Mouse (Mus musculus): ENCODE results near the gene Iba57. TPM values are rescaled to one million over a fixed set of nuclear protein-coding genes. Genes with fewer than 3 reads are reported as not detected.

Iba57 gene
- polyA plus RNA-seq, 1 experiment from 2014 or later = 4.4 TPM

DNA sequence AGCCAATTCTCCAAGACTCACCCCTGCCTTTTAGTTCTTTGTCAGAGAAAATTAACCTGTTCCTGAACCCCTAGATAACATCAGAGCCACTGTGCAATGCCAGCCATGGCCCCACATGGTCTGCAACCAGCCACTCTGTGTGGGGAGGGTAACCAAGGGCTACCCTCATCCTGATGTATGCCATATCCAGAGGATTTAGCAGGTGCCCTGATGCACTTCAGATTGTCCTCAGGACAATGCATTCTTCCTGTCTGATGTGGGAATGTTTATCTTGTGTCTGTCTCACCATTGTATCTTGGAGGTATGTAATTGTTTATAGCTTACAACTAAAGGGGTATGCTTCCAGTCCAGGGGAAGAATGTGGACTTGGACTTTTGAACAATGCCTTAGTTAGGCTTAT is 32.7 kb upstream of the Iba57 start:
- Histone ChIP-seq H3K27me3 (no peaks in the 10 kb centered on the region), H3K9me3 (no peaks in the 10 kb centered on the region), H3K4me3 (no peak overlapping the region), H3K4me2 (replicated peaks) (no peak overlapping the region), H3K36me3 (peaks cover 19% of the 10 kb centered on the region), H3K27ac (no peak overlapping the region), H3K4me1 (peaks cover 5% of the 10 kb centered on the region), H3K9ac (no peak overlapping the region)
- no peak for ATAC-seq (ENCODE audit: low FRiP score, low read depth)

- 5% methylated on average over 16 of the region's 16 CpGs for WGBS
- peak within 1 kb of the TSS; percentile 90 for H3K27ac ChIP-seq
Observed at GRCm38 (mm10) chr11:59192059-59192386, 28.5 kb upstream of the Iba57 start, which contains the start of gene Guk1. Gene Guk1 (minus strand): TSS chr11:59192212.

DNA sequence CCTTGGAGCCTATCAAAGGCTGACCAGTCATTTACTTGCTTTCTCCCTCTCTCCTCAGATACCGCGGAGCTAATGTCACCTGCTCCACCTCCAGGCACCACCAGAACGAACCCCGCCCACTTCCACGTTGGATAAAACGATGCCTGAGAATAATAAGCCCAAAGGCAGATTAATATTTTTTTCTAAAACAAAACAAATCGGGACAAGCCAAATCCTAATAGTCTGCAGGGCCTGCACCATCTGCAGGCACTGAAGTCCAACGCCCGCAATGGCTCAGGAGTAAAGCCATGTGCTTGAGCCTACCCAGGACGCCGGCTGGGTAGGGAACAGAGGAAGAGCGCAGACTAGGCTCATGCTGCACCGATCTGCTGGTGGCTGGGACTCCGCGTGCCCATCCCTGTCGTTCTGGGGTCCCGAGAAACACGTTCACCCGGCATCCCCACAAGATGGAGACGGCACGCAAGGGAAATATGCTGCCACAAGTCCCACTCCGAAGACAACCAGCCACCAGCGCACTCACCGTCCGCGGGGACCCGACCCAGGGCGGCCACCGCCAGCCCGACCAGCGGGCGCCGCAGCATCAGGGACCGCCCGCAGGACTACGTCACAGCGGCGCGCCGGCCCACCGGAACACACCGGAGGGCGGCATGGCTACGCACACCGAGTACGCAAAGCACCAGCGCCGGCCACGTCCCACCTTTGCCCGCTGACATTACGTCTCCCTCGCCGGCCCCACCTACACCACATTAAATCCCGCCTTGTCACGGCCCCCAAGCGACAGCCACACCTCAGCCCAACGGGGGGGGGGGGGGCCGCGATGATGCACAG is 27.9 kb upstream of the Iba57 start:
- WGBS = under 1% methylated on average over 59 of the region's 59 CpGs
- H3K27ac ChIP-seq = peak overlapping the region; percentile 90
- H3K27me3 ChIP-seq = no peaks in the 10 kb centered on the region

More at GRCm38 (mm10) chr11:59192059-59192386, 28.5 kb upstream of the Iba57 start, which contains the start of gene Guk1:
- H3K36me3 ChIP-seq = no peaks in the 10 kb centered on the region
- peaks cover 17% of the 10 kb centered on the region for H3K4me1 ChIP-seq
- H3K27me3 ChIP-seq = no peaks in the 10 kb centered on the region
- peak; percentile 9; the same call in 1 of the 2 replicates for ATAC-seq (ENCODE audit: low FRiP score, low read depth)
- H3K9ac ChIP-seq = peak within 1 kb of the TSS; percentile 82
- H3K4me2 ChIP-seq (replicated peaks) = peak within 1 kb of the TSS; percentile 83
- peak within 1 kb of the TSS; percentile 66 for H3K4me3 ChIP-seq
- H3K9me3 ChIP-seq = no peaks in the 10 kb centered on the region

DNA sequence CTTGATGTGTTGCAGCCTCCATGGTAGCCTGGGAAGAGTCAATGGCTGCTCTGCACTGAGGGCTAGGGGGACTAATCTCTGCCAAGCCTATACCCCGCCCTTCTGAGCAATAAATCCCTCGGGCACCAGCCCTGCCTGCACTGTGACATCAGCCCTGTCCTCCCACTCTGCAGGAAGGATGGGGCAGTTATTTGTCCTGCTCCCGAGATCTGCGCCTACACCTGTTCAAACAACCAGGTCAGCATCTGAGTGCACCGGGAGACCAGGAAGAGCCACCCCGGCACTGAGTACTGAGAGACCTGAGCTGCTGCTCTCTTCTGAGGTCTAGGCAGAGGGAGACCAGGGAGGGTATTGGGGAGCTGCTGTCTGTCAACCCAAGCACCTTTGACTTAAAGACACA is 24.2 kb upstream of the Iba57 start:
- H3K9ac ChIP-seq = no peak overlapping the region
- no peak overlapping the region for H3K4me3 ChIP-seq
- WGBS = 80% methylated on average over 6 of the region's 6 CpGs

More for the DNA sequence above, 27.9 kb upstream of the Iba57 start:
- Histone ChIP-seq H3K9ac (peak overlapping the region; percentile 82), H3K36me3 (peaks cover 5% of the 10 kb centered on the region), H3K9me3 (no peaks in the 10 kb centered on the region), H3K4me1 (peaks cover 17% of the 10 kb centered on the region), H3K4me3 (peak overlapping the region; percentile 66), H3K4me2 (replicated peaks) (peak overlapping the region; percentile 83)
- peak; percentile 96 for ATAC-seq (ENCODE audit: low FRiP score, low read depth)

DNA sequence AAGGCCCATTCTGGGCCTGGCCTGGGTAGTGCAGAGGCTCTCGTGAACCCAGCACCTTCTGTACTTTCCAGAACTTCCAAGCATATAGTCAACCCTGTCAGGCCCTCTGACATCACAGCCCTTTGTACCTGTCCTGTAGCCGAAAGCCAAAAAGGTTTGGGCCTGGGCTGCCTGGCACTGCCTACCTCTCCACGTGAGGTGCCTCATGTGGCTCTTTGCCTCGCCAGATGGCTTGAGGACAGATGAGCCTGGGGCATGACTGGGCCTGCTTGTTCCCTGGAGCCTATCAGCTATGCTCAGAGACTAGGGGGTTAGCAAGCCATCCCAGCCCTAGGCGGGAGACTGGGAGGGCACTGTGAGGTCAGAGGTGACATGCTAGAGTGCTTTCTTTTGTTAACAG is 22.0 kb upstream of the Iba57 start:
- Histone ChIP-seq H3K9ac (no peak overlapping the region), H3K4me3 (no peak overlapping the region), H3K9me3 (no peaks in the 10 kb centered on the region), H3K27ac (no peak overlapping the region), H3K4me1 (peaks cover 11% of the 10 kb centered on the region; the same call in 1 of the 2 replicates), H3K36me3 (peaks cover 44% of the 10 kb centered on the region), H3K27me3 (peaks cover 16% of the 10 kb centered on the region), H3K4me2 (replicated peaks) (no peak overlapping the region)
- WGBS = 83% methylated on average over 5 of the region's 5 CpGs
- ATAC-seq (ENCODE audit: low FRiP score, low read depth) = no peak

More for the DNA sequence above, 24.2 kb upstream of the Iba57 start:
- H3K27me3 ChIP-seq = no peaks in the 10 kb centered on the region
- H3K36me3 ChIP-seq = peaks cover 40% of the 10 kb centered on the region
- ATAC-seq (ENCODE audit: low FRiP score, low read depth) = no peak
- H3K4me1 ChIP-seq = peaks cover 17% of the 10 kb centered on the region
- no peaks in the 10 kb centered on the region for H3K9me3 ChIP-seq
- no peak overlapping the region for H3K27ac ChIP-seq
- no peak overlapping the region for H3K4me2 ChIP-seq (replicated peaks)

- Histone ChIP-seq H3K36me3 (peaks cover 44% of the 10 kb centered on the region), H3K27me3 (peaks cover 33% of the 10 kb centered on the region), H3K4me3 (no peak overlapping the region), H3K4me1 (0 out of 2 replicates have a peak, but pooled peaks cover 3% of the 10 kb centered on the region), H3K9me3 (no peaks in the 10 kb centered on the region), H3K4me2 (replicated peaks) (no peak overlapping the region), H3K9ac (no peak overlapping the region), H3K27ac (no peak overlapping the region)
- WGBS = 45% methylated on average over 3 of the region's 3 CpGs
- ATAC-seq (ENCODE audit: low FRiP score, low read depth) = no peak
Observed at GRCm38 (mm10) chr11:59183821-59184220, 20.3 kb upstream of the Iba57 start.

GRCm38 (mm10) chr11:59182864-59183331 is 19.4 kb upstream of the Iba57 start, which contains the start of gene Gjc2:
Gene Gjc2 (minus strand): TSS chr11:59183213.
- no peak for ATAC-seq (ENCODE audit: low FRiP score, low read depth)
- 40% methylated on average over 3 of the region's 3 CpGs for WGBS
- no peak within 1 kb of the TSS for H3K4me3 ChIP-seq
- no peaks in the 10 kb centered on the region for H3K9me3 ChIP-seq
- no peaks in the 10 kb centered on the region for H3K4me1 ChIP-seq
- no peak within 1 kb of the TSS; the same call in 1 of the 2 replicates for H3K9ac ChIP-seq
- no peak within 1 kb of the TSS for H3K4me2 ChIP-seq (replicated peaks)
- H3K36me3 ChIP-seq = peaks cover 44% of the 10 kb centered on the region
- H3K27ac ChIP-seq = no peak within 1 kb of the TSS
- H3K27me3 ChIP-seq = peaks cover 42% of the 10 kb centered on the region

DNA sequence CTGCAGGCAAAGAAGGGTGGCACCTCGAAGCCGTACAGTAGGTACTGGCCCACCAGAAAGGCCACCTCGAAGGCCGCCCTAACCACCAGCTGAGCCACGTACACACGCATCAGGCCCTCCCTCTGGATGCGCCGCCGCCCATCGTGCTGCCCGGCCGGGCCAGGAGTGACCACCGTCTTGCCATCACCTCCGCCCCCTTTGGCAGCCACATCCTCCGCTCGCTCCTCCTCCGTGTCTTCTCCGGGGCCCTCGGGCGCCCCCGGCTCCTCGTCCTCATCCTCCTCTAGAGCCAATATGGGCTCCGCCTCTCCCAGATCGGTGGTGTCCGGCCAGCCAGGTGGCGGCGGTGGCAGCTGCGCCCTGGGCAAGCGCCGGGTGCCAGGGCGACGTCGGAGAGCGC is 13.4 kb upstream of the Iba57 start:
- Histone ChIP-seq H3K9ac (no peak overlapping the region), H3K4me2 (replicated peaks) (peak overlapping the region; percentile 51), H3K4me1 (0 out of 2 replicates have a peak, but pooled peaks cover 14% of the 10 kb centered on the region), H3K4me3 (peak overlapping the region; percentile 34), H3K9me3 (no peaks in the 10 kb centered on the region), H3K27me3 (peaks cover 94% of the 10 kb centered on the region), H3K36me3 (no peaks in the 10 kb centered on the region), H3K27ac (no peak overlapping the region)
- no peak for ATAC-seq (ENCODE audit: low FRiP score, low read depth)
- WGBS = 6% methylated on average over 33 of the region's 34 CpGs

- Histone ChIP-seq H3K27ac (no peak overlapping the region), H3K27me3 (peaks cover 89% of the 10 kb centered on the region), H3K4me2 (replicated peaks) (peak overlapping the region; percentile 51), H3K4me3 (peak overlapping the region; percentile 34), H3K4me1 (0 out of 2 replicates have a peak, but pooled peaks cover 14% of the 10 kb centered on the region), H3K9ac (no peak overlapping the region), H3K36me3 (no peaks in the 10 kb centered on the region), H3K9me3 (no peaks in the 10 kb centered on the region)
- ATAC-seq (ENCODE audit: low FRiP score, low read depth) = no peak
- WGBS = 3% methylated on average over 48 of the region's 48 CpGs
Observed at GRCm38 (mm10) chr11:59176475-59176874, 12.9 kb upstream of the Iba57 start.

- H3K27me3 ChIP-seq = peaks cover 68% of the 10 kb centered on the region
- H3K36me3 ChIP-seq = no peaks in the 10 kb centered on the region
- no peak overlapping the region for H3K27ac ChIP-seq
- no peak overlapping the region for H3K4me2 ChIP-seq (replicated peaks)
- no peak for ATAC-seq (ENCODE audit: low FRiP score, low read depth)
- 0 out of 2 replicates have a peak, but pooled peaks cover 14% of the 10 kb centered on the region for H3K4me1 ChIP-seq
- WGBS = 63% methylated on average over 6 of the region's 6 CpGs
- no peak overlapping the region for H3K4me3 ChIP-seq
- H3K9me3 ChIP-seq = no peaks in the 10 kb centered on the region
- H3K9ac ChIP-seq = no peak overlapping the region
Observed at GRCm38 (mm10) chr11:59174189-59174838, 10.8 kb upstream of the Iba57 start.

- H3K4me2 ChIP-seq (replicated peaks) = no peak overlapping the region
- no peaks in the 10 kb centered on the region for H3K9me3 ChIP-seq
- H3K9ac ChIP-seq = no peak overlapping the region
- H3K36me3 ChIP-seq = no peaks in the 10 kb centered on the region
- H3K4me1 ChIP-seq = no peaks in the 10 kb centered on the region
- H3K27me3 ChIP-seq = peaks cover 30% of the 10 kb centered on the region
- no peak for ATAC-seq (ENCODE audit: low FRiP score, low read depth)
- WGBS = 68% methylated on average over 4 of the region's 4 CpGs
- H3K4me3 ChIP-seq = no peak overlapping the region
- no peak overlapping the region for H3K27ac ChIP-seq
Observed at GRCm38 (mm10) chr11:59170549-59170948, 7.0 kb upstream of the Iba57 start.

- Histone ChIP-seq H3K4me1 (no peaks in the 10 kb centered on the region), H3K36me3 (no peaks in the 10 kb centered on the region), H3K27me3 (peaks cover 23% of the 10 kb centered on the region), H3K4me2 (replicated peaks) (no peak overlapping the region), H3K9ac (0 out of 2 replicates have a peak overlapping the region, but pooled peaks have one; percentile 8), H3K9me3 (no peaks in the 10 kb centered on the region), H3K27ac (no peak overlapping the region), H3K4me3 (no peak overlapping the region)
- no peak for ATAC-seq (ENCODE audit: low FRiP score, low read depth)
- WGBS = 48% methylated on average over 3 of the region's 3 CpGs
Observed at GRCm38 (mm10) chr11:59169807-59170206, 6.3 kb upstream of the Iba57 start.

Data from limb, embryonic 13.5 days (tissue).